Mouse (Mus musculus) kidney, postnatal 0 days (tissue): ENCODE measurements around the gene Dtx3. TPM values are rescaled to one million over a fixed set of nuclear protein-coding genes. Genes with fewer than 3 reads are reported as not detected.
"Not testable (repeated sequence)": the region's sequence is repeated elsewhere in the genome, so short reads cannot be mapped to it uniquely, and the experiment has no call there.

ENCODE experiments used
- ATAC-seq: fragments of 200-750 bp; cut with Nextera tagmentation; replicated peaks from 2 replicates; pipeline ENCODE4 v1.8.0; 2017; ENCODE audit warnings: low read depth, moderate number of reproducible peaks, moderate TSS enrichment, moderate library complexity; ENCODE audit not compliant: low FRiP score
- DNase-seq: peaks from one replicate; pipeline ENCODE4 v3.0.0-alpha.2; 2016; ENCODE audit warnings: low spot score
- H3K27ac ChIP-seq: fragments of 300-500 bp; sonication (generic); 2 replicates; pipeline ENCODE4 v1.5.1; 2014; ENCODE audit warnings: mild to moderate bottlenecking
- H3K27me3 ChIP-seq: fragments of 300-500 bp; sonication (generic); 2 replicates; pipeline ENCODE4 v1.6.1; 2014; ENCODE audit warnings: low read length, mixed read lengths; ENCODE audit not compliant: insufficient read depth
- H3K36me3 ChIP-seq: fragments of 300-500 bp; sonication (generic); 2 replicates; pipeline ENCODE4 v1.6.1; 2014; ENCODE audit warnings: low read length, mixed read lengths; ENCODE audit not compliant: insufficient read depth
- H3K4me1 ChIP-seq: fragments of 300-500 bp; sonication (generic); replicated peaks from 2 replicates; pipeline ENCODE4 v1.6.1; 2014; ENCODE audit warnings: antibody characterized with exemption, low read length, mixed read lengths; ENCODE audit not compliant: insufficient read depth
- H3K4me2 ChIP-seq: fragments of 300-500 bp; sonication (generic); 2 replicates; pipeline ENCODE4 v1.6.1; 2014; ENCODE audit warnings: mild to moderate bottlenecking, low read length, moderate library complexity, mixed read lengths
- H3K4me3 ChIP-seq: fragments of 300-500 bp; sonication (generic); replicated peaks from 2 replicates; pipeline ENCODE4 v1.5.1; 2014; ENCODE audit warnings: low read depth, low read length
- H3K9ac ChIP-seq: fragments of 300-500 bp; sonication (generic); 2 replicates; pipeline ENCODE4 v1.6.1; 2014; ENCODE audit warnings: low read depth, low read length
- H3K9me3 ChIP-seq: fragments of 300-500 bp; sonication (generic); replicated peaks from 2 replicates; pipeline ENCODE4 v1.6.1; 2016; ENCODE audit warnings: low read length, inconsistent platforms, mixed read lengths
- CTCF ChIP-seq: IDR thresholded peaks from 2 replicates; pipeline ENCODE4 v1.5.1; 2016; ENCODE audit warnings: antibody characterized with exemption, low read depth, mild to moderate bottlenecking, moderate library complexity
- WGBS: fragments of 180-500 bp; shearing (Covaris S2); extraction: QIAGEN DNeasy Blood & Tissue Kit; methylation state at CpG from one replicate; pipeline ENCODE4 v1.1.7; 2014; 5-methylcytosine and 5-hydroxymethylcytosine counted together
- polyA plus RNA-seq: library from polyadenylated mRNA; unstranded; fragments of >200 nt; fragmentation: Nextera tagmentation; extraction: Ambion mirVana; gene quantifications from 2 replicates; pipeline ENCODE4 v1.2.1, GENCODE M21; 2015

Dtx3 gene
- polyA plus RNA-seq, 1 experiment from 2014 or later, result 85.1 TPM

DNA sequence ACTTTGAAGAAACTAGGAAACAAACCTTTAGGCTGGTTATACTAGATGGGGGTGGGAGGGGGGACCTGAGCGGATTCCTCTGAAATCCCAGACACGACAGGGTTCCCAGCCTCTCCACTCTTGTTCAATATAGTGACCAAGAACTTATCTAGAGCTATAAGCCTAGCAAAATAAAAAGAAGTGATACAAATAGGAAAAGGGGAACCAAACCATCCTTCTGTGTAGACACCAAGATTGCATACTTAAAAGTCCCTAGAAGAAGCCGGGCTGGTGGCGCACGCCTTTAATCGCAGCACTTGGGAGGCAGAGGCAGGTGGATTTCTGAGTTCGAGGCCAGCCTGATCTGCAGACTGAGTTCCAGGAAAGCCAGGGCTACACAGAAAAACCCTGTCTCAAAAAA lies 42.2 kb downstream of the Dtx3 start:
- no peak for TF ChIP-seq CTCF
- 95% methylated on average over 7 of the region's 7 CpGs for WGBS

DNA sequence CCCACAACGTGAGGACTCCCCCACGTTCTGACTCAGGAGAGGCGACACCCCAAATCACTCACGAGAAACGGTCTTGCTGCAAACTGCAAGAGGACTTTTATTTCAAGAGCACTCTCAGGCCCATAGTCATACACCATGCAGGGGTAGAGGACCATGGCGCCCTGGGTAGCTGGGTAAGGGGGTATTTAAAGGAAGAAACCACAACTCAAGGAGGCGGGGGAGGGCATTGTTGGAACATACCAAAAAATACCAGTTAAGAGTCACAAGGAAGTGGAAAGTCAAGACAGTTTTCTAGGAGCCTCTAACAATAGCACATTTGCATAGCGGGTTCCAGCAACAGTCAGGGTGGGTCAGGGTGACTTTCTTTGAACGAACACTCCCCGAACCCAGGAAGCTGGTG lies 43.0 kb downstream of the Dtx3 start:
- ATAC-seq, H3K9me3 ChIP-seq, H3K36me3 ChIP-seq, H3K27me3 ChIP-seq, H3K27ac ChIP-seq, DNase-seq, H3K9ac ChIP-seq, H3K4me2 ChIP-seq, H3K4me3 ChIP-seq, H3K4me1 ChIP-seq: not testable (repeated sequence)
- WGBS, result 85% methylated on average over 10 of the region's 10 CpGs

More for the DNA sequence above, 42.2 kb downstream of the Dtx3 start:
- no peak for DNase-seq
- Histone ChIP-seq H3K4me3 (no peak overlapping the region), H3K36me3 (no peaks in the 10 kb centered on the region), H3K27me3 (no peaks in the 10 kb centered on the region), H3K27ac (peak overlapping the region; percentile 60; the same call in 1 of the 2 replicates), H3K9ac (no peak overlapping the region), H3K9me3 (no peaks in the 10 kb centered on the region), H3K4me2 (no peak overlapping the region), H3K4me1 (no peaks in the 10 kb centered on the region)
- ATAC-seq, result no peak

DNA sequence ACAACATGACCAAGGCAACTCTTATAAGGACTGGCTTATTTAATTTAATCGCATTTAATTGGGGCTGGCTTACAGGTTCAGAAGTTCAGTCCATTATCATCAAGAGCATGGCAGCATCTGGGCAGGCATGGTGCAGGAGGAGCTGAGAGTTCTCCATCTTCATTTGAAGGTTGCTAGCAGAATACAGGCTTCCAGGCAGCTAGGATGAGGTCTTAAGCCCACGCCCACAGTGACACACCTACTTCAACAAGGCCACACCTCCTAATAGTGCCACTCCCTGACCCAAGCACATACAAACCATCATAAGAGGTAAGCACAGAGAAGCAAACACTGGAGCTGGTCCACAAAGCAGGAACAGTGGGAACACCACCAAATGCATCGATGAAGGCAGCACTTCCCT lies 44.3 kb downstream of the Dtx3 start:
- not testable (repeated sequence) for H3K4me3 ChIP-seq, H3K4me2 ChIP-seq, H3K27ac ChIP-seq, H3K9me3 ChIP-seq, H3K27me3 ChIP-seq, ATAC-seq, H3K36me3 ChIP-seq, DNase-seq, H3K9ac ChIP-seq, H3K4me1 ChIP-seq
- 93% methylated on average over 3 of the region's 3 CpGs for WGBS

DNA sequence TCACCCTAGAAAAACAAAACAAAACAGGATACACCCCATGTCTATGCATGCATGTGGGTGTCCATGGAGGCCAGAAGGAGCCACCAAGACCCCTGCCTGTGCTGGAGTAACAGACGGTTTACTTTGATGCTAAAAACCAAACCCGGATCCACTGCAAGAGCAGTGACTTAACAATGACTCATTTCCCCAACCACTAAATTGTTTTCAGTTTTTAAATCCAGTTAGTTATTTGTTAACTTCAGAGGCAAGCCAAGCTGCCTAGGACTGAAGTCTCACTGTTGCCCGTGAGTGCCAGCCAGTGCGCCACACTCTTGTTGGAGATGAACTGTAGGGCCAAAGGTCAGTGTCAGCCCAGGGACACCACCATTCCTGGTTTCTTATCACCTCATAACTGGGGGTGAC lies 45.1 kb downstream of the Dtx3 start:
- no peak overlapping the region for H3K4me3 ChIP-seq
- H3K27me3 ChIP-seq, result no peaks in the 10 kb centered on the region
- H3K27ac ChIP-seq, result peak overlapping the region; percentile 60
- DNase-seq, result no peak
- H3K4me1 ChIP-seq, result no peaks in the 10 kb centered on the region; the same call in 1 of the 2 replicates
- H3K9ac ChIP-seq, result no peak overlapping the region
- no peaks in the 10 kb centered on the region for H3K9me3 ChIP-seq
- no peak for ATAC-seq
- H3K36me3 ChIP-seq, result no peaks in the 10 kb centered on the region
- no peak overlapping the region for H3K4me2 ChIP-seq
- 59% methylated on average over 4 of the region's 4 CpGs for WGBS
- TF ChIP-seq CTCF, result no peak

DNA sequence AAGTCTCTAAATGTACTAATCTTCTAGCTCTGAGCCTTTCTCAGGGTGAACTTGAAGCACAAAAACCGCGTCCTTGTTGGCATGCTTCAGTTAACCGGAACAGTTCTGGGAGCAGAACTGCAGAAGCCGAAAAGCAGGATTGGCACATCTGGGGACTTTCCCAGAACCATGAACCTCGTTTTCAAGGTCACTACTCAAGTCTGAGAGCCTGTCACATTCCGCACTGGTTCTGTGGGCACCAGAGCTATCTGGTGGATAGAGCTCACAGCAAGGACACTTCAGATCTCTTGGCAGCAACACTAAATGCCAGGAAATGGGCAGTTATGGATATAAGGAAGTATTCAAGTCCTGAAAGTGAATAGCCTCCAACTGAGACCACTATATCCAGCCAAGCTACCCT lies 48.4 kb downstream of the Dtx3 start:
- Histone ChIP-seq H3K4me1 (no peaks in the 10 kb centered on the region; the same call in 1 of the 2 replicates), H3K4me2 (no peak overlapping the region), H3K36me3 (no peaks in the 10 kb centered on the region), H3K9ac (no peak overlapping the region), H3K4me3 (no peak overlapping the region), H3K27me3 (no peaks in the 10 kb centered on the region), H3K9me3 (no peaks in the 10 kb centered on the region), H3K27ac (peak overlapping the region; percentile 60)
- DNase-seq, result no peak
- TF ChIP-seq CTCF, result no peak
- ATAC-seq, result no peak
- WGBS, result 51% methylated on average over 6 of the region's 6 CpGs

DNA sequence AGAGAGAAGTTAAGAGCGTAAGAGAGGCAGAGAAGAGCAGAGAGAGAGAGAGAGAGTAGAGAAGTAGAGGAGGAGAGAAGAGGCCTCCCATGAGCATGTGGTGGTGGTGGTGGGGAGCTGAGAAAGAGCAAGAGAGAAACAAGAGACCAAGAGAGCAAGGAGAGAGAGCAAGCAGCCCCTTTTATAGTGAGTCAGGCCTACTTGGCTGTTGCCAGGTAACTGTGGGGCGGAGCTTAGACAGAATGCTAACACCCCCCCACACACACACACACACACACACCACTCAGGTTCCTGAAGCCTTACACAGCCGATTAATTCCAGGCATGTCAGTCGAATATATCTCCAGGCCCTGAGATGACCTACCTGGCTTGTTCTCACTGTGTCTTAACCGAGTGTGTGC lies 50.2 kb downstream of the Dtx3 start:
- no peaks in the 10 kb centered on the region; the same call in 1 of the 2 replicates for H3K4me1 ChIP-seq
- no peak overlapping the region for H3K27ac ChIP-seq
- no peak for TF ChIP-seq CTCF
- H3K9ac ChIP-seq, result no peak overlapping the region
- H3K4me2 ChIP-seq, result no peak overlapping the region
- H3K36me3 ChIP-seq, result no peaks in the 10 kb centered on the region
- no peaks in the 10 kb centered on the region for H3K9me3 ChIP-seq
- ATAC-seq (no peak), DNase-seq (no peak)
- no peak overlapping the region for H3K4me3 ChIP-seq
- no peaks in the 10 kb centered on the region for H3K27me3 ChIP-seq
- WGBS, result 72% methylated on average over 4 of the region's 5 CpGs

DNA sequence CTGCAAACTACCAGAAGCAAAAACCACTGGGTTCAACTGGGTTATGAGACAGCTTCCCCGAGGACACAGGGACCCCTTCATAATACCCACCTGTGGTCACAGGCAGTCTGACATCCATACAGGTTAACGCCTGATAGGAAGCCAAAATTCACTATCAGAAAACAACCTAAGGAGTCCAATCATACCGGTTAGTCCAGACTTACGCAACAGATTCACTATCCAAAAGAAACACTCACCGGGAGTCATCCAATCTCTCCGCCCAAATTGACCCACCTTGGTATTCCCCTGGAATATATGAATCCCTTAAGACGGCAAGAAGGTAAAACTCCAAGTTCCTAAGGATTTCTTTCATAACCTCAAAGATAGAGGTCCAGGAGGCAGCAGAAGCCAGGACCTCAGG lies 51.0 kb downstream of the Dtx3 start:
- no peak for ATAC-seq
- no peak for DNase-seq
- no peak overlapping the region for H3K27ac ChIP-seq
- no peak overlapping the region for H3K4me2 ChIP-seq
- no peaks in the 10 kb centered on the region for H3K9me3 ChIP-seq
- no peaks in the 10 kb centered on the region for H3K27me3 ChIP-seq
- H3K9ac ChIP-seq, result no peak overlapping the region
- no peaks in the 10 kb centered on the region for H3K36me3 ChIP-seq
- WGBS, result 94% methylated on average over 7 of the region's 7 CpGs
- H3K4me3 ChIP-seq, result no peak overlapping the region
- H3K4me1 ChIP-seq, result no peaks in the 10 kb centered on the region; the same call in 1 of the 2 replicates
- no peak for TF ChIP-seq CTCF
